Mouse (Mus musculus) ZHBTc4 (cell line): Measurements from ENCODE around the gene Tbc1d9b.

Experiments
- DNase-seq: peaks from one replicate; pipeline ENCODE4 v3.0.0-alpha.2; 2011; ENCODE audit warnings: low read depth, low spot score

Tbc1d9b gene

DNA sequence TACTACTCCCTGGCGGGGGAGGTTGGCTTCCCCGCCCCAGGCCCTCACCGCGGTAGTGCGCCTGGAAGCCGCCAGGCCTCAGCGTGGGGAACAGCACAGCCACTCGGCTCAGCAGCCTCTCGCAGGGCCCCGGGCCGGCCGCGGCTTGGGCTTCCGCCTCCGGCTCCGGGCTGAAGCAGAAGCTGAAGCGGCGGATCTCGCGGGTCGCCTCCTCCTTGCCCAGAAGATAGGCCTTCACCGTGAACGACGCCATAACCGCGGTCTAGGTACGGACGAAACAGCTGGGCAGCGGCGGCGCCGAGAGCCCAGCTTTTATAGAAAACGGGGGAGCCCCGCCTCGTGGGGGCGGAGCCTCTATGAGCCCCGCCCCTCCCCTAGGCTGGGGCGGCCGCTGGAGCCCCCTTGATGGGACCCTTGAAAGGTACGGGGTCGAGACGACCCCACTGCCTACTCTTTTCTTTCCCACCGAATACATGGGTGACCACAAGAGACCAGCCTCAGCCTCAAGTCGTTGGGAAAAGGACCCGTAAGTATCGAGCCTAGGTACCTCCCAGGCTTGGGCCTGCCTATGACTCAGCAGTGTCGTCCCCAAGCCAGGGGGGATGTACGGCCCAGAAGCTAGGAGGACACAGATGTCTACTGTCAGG is 79.4 kb downstream of the Tbc1d9b start, which contains the start of the genes Sqstm1 and Mgat4b:
Gene Sqstm1 (minus strand): TSS at position 323 of the 647 bp plus-strand sequence.
Gene Mgat4b (plus strand): TSS at position 386 of the 647 bp plus-strand sequence.
- peak; percentile 81 for DNase-seq

GRCm38 (mm10) chr11:50211322-50212059 is 80.3 kb downstream of the Tbc1d9b start:
- no peak for DNase-seq

- no peak for DNase-seq
Measured at GRCm38 (mm10) chr11:50212060-50212739, 81.0 kb downstream of the Tbc1d9b start.

DNA sequence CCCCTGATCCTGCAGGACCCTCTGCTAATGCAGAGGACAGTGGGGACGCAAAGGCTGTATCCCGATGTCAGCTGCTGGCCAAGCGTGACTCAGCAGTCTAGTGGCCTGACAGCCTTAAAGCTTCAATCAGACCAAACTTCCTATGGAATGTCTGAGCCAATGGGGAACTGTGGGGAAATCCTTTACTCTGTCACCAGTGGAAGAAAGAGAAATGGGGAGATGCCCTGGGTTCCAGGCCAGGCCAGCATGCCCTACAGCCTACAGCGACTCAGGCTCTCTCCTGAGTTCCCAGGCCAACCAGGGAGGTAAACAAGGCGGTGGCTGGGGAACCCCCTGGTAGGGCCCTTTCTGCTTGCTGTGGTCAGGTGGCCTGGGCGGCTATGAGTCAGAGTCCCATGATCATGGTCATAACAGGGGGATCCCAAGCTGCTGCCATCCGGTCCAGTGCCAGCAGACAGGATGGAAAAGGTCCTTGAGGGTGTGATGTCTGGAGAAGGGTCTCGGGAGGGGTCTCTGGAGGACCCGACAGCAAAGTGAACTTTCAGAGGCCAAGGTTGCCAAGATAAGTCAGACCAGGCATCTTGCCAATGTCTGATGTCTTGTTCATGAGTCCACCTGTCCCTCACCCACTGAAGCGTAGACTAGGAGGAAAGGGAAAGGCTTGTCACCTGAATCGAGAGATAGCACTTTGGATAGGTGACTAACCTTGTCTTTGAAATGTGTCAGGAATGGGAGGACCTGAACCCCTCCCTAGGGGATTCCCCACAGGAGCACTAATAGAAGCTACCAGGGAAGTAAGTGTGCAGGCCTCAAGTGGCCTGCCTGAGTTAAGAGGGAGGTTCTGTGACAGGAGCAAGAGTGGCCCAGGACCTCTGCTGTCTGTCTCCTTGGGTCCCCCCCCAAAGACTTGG is 81.9 kb downstream of the Tbc1d9b start:
- peak; percentile 70 for DNase-seq

GRCm38 (mm10) chr11:50214631-50215030 is 83.4 kb downstream of the Tbc1d9b start:
- DNase-seq, result no peak

DNA sequence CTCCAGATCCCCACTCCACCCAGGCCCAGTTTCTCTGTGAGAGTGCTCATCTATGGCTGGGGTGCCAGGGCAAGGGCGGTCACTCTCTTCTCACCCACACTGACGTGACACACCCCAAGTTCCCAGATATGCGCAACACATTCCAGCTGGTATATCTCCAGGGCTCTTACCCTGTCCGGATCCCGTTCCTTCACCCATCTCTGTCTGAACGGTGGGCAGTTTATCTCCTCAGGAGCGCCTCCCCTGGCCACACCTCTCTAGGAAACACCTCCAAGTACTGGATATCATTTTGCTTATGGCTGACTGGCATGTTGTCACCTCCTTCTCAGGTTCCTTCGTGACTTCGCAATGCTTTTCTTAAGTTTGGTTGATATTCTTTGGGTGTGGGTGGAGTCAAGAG is 84.4 kb downstream of the Tbc1d9b start:
- DNase-seq, result no peak

- DNase-seq, result no peak
Measured at GRCm38 (mm10) chr11:50216724-50217366, 85.6 kb downstream of the Tbc1d9b start.

DNA sequence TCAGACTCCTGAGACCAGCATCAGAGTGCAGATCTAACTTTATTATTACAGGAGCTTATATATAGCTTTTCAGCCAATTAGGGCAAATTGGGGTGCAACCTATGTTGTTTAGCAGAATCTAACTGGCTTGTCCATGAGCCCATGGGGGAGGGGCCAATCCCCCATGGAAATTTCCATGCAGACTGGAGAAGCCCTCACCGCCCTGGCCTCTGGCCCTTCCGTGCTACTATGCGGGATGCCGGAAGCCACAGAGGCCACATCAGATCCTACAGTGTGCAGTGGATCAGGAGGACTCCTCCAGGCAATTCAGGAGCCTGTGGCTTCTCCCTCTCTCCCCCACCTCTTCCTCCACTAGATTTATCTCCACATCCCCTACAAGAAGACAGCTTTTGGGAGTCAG is 86.6 kb downstream of the Tbc1d9b start:
- DNase-seq, result peak; percentile 78

- DNase-seq, result peak; percentile 83
Measured at GRCm38 (mm10) chr11:50219833-50220232, 88.6 kb downstream of the Tbc1d9b start.
